Mouse (Mus musculus) adrenal gland, postnatal 0 days (tissue): ENCODE data around the gene Lekr1. TPM values are rescaled to one million over a fixed set of nuclear protein-coding genes. Genes with fewer than 3 reads are reported as not detected.

ENCODE experiments used
- microRNA-seq: library from miRNA; unstranded; fragments of <30 nt; microRNA quantifications from one replicate; pipeline ENCODE4, GENCODE M21; 2016; ENCODE audit warnings: borderline replicate concordance; ENCODE audit not compliant: insufficient number of aligned reads
- polyA plus RNA-seq: library from polyadenylated mRNA; unstranded; fragments of >200 nt; fragmentation: Nextera tagmentation; extraction: Ambion mirVana; gene quantifications from 2 replicates; pipeline ENCODE4 v1.2.1, GENCODE M21; 2015

The Lekr1 gene
- polyA plus RNA-seq = 4.5 and 7.5 TPM in 2 replicates

GRCm38 (mm10) chr3:65665977-65666766, at the start of gene Lekr1:
Lekr1 (plus strand) TSS chr3:65666228.

Small RNA genes within 50 kb of the gene (microRNA-seq; reads per million reads assigned to microRNA genes)
- gene Mir8120 = not detected

Other genes with a start within 250 kb of the Lekr1 start
- gene Tiparp, start 137.8 kb upstream of the Lekr1 start, polyA plus RNA-seq = 11.9 and 14.0 TPM in 2 replicates